Mouse (Mus musculus): ENCODE data around the gene H2-D1. TPM values are rescaled to one million over a fixed set of nuclear protein-coding genes. Genes with fewer than 3 reads are reported as not detected.

Gene H2-D1
- 38.6 and 46.0 TPM in 2 replicates for polyA plus RNA-seq (2016; fragmentation: Nextera tagmentation; extraction: Ambion mirVana)

DNA sequence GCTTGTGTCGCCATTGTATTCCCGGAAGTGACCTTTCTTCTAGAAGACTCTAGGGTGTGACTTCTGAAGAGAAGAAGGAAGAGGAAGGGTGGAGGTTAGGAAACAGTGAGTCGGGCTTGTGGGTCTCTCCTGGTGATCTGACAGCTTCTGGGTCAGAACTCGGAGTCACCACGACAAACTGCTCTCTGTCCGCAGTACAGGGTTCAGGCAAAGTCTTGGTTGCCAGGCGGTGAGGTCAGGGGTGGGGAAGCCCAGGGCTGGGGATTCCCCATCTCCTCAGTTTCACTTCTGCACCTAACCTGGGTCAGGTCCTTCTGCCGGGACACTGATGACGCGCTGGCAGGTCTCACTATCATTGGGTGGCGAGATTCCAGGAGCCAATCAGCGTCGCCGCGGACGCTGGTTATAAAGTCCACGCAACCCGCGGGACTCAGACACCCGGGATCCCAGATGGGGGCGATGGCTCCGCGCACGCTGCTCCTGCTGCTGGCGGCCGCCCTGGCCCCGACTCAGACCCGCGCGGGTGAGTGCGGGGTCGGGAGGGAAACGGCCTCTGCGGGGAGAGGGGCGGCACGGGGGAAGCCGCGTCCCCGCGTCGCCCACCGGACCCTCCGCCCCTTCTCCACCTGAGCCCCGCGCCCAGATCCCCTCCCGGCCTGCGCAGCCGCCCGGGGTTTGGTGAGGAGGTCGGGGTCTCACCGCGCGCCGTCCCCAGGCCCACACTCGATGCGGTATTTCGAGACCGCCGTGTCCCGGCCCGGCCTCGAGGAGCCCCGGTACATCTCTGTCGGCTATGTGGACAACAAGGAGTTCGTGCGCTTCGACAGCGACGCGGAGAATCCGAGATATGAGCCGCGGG is at the start of gene H2-D1:
H2-D1 (plus strand) TSS at position 67 of the 859 bp plus-strand sequence.
- peak within 1 kb of the TSS; percentile 94 for H3K4me2 ChIP-seq (replicated peaks)
- H3K27me3 ChIP-seq = peaks cover 42% of the 10 kb centered on the region
- H3K4me3 ChIP-seq = peak within 1 kb of the TSS; percentile 73
- H3K4me1 ChIP-seq = peaks cover 10% of the 10 kb centered on the region
- H3K9me3 ChIP-seq (replicated peaks) = no peaks in the 10 kb centered on the region
- peak within 1 kb of the TSS; percentile 79 for H3K9ac ChIP-seq
- no peak within 1 kb of the TSS for H3K27ac ChIP-seq
- no peaks in the 10 kb centered on the region for H3K36me3 ChIP-seq
- peak; percentile 92 for ATAC-seq (ENCODE audit: low FRiP score)
- 1% methylated on average over 65 of the region's 73 CpGs for WGBS

GRCm38 (mm10) chr17:35213071-35213470 is 49.5 kb upstream of the H2-D1 start:
- no peaks in the 10 kb centered on the region for H3K36me3 ChIP-seq
- H3K4me3 ChIP-seq = no peak overlapping the region
- no peaks in the 10 kb centered on the region for H3K9me3 ChIP-seq (replicated peaks)
- H3K9ac ChIP-seq = no peak overlapping the region
- ATAC-seq (ENCODE audit: low FRiP score) = no peak
- no peaks in the 10 kb centered on the region for H3K4me1 ChIP-seq
- 92% methylated on average over 5 of the region's 5 CpGs for WGBS
- no peak overlapping the region for H3K27ac ChIP-seq
- no peaks in the 10 kb centered on the region; the same call in 1 of the 2 replicates for H3K27me3 ChIP-seq
- no peak overlapping the region for H3K4me2 ChIP-seq (replicated peaks)

DNA sequence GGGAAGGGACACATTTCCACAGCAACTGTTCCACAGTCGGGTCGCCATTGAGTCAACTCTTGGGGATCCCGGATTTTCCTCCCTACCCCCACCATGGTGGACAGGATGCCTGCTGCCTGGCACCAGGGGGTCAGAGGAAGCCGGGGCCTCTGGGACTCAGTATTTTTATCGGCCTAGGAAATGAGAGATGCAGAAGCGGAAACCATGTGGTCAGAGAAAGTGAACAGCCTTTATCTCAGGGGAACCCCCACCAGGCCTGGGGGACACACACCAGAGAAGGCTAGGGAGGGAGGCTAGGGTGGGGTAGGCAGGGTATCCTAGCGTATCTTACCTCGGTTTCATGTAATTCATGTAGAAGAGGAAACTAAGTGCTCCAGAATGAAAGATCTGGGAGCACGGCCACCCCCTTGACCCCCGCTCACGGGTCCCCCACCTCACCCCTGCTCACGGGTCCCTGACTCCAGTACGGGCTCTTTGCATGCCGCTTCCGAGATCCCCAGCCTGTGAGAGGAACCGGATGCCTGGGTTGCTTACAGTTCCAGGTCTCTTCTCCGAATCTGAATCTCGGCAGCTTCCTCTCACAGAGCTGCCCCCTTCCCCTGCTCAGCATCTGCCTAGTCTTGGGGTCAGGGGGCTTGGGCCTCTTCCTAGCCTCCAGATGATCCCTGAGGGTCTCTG is 43.9 kb upstream of the H2-D1 start:
- Histone ChIP-seq H3K9ac (no peak overlapping the region), H3K4me2 (replicated peaks) (no peak overlapping the region), H3K4me3 (no peak overlapping the region), H3K9me3 (replicated peaks) (no peaks in the 10 kb centered on the region), H3K27ac (no peak overlapping the region), H3K36me3 (peaks cover 30% of the 10 kb centered on the region), H3K27me3 (no peaks in the 10 kb centered on the region), H3K4me1 (peaks cover 4% of the 10 kb centered on the region; the same call in 1 of the 2 replicates)
- WGBS = 77% methylated on average over 18 of the region's 18 CpGs
- ATAC-seq (ENCODE audit: low FRiP score) = no peak

GRCm38 (mm10) chr17:35219601-35220041 is 42.9 kb upstream of the H2-D1 start:
- H3K4me1 ChIP-seq = peaks cover 4% of the 10 kb centered on the region; the same call in 1 of the 2 replicates
- H3K9me3 ChIP-seq (replicated peaks) = no peaks in the 10 kb centered on the region
- no peaks in the 10 kb centered on the region for H3K27me3 ChIP-seq
- H3K4me3 ChIP-seq = no peak overlapping the region
- no peak overlapping the region for H3K4me2 ChIP-seq (replicated peaks)
- H3K36me3 ChIP-seq = peaks cover 30% of the 10 kb centered on the region
- no peak for ATAC-seq (ENCODE audit: low FRiP score)
- no peak overlapping the region for H3K27ac ChIP-seq
- 82% methylated on average over 6 of the region's 6 CpGs for WGBS
- no peak overlapping the region for H3K9ac ChIP-seq

- no peak within 1 kb of the TSS for H3K9ac ChIP-seq
- 79% methylated on average over 28 of the region's 28 CpGs for WGBS
- no peaks in the 10 kb centered on the region for H3K9me3 ChIP-seq (replicated peaks)
- H3K27me3 ChIP-seq = no peaks in the 10 kb centered on the region
- H3K4me1 ChIP-seq = peaks cover 4% of the 10 kb centered on the region; the same call in 1 of the 2 replicates
- peaks cover 37% of the 10 kb centered on the region for H3K36me3 ChIP-seq
- H3K4me3 ChIP-seq = no peak within 1 kb of the TSS
- peak within 1 kb of the TSS; percentile 13 for H3K27ac ChIP-seq
- ATAC-seq (ENCODE audit: low FRiP score) = no peak
- no peak within 1 kb of the TSS for H3K4me2 ChIP-seq (replicated peaks)
Observed at GRCm38 (mm10) chr17:35220156-35220952, 42.2 kb upstream of the H2-D1 start, which contains the start of gene Gm16181. Gene Gm16181, plus strand, starts transcription at chr17:35220834.

DNA sequence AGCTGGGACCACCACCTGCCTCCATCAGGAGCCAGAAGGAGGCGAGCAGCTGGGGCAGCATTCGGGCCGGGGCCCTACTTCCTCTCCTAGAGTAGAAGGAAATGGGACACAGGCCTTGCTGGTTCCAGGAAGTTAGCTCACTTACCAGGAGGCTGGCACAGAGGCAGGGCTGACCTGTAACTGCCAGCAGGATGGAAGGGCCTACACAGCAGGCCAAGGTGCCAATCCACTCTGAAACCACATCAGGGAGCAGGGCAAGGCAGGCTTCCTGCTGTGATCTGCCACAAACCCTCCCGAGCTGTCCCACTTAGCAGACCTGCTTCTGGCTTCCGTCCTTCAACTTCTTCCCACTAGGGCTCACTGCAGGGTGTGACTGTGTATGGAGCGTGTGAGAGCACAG is 40.2 kb upstream of the H2-D1 start:
- Histone ChIP-seq H3K27me3 (no peaks in the 10 kb centered on the region), H3K9me3 (replicated peaks) (no peaks in the 10 kb centered on the region), H3K4me2 (replicated peaks) (no peak overlapping the region), H3K9ac (no peak overlapping the region), H3K4me3 (no peak overlapping the region), H3K27ac (no peak overlapping the region), H3K4me1 (peaks cover 4% of the 10 kb centered on the region; the same call in 1 of the 2 replicates), H3K36me3 (peaks cover 43% of the 10 kb centered on the region)
- ATAC-seq (ENCODE audit: low FRiP score) = no peak
- WGBS = 71% methylated on average over 6 of the region's 6 CpGs

DNA sequence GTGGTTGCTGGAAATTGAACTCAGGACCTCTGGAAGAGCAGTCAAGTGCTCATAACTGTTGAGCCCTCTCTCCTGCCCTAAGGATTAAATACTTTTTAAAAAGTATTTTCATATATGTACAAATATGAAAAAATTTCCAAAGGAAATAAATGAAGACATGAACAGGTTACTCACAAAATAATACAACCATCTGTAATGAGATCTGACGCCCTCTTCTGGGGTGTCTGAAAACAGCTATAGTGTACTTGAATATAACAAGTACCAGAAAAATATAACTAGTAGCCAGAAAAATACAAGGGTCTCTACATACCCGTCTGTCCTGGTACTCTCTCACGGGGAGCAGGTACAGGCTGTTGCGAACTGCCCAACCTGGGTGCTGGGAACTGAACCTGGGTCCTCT is 37.9 kb upstream of the H2-D1 start:
- H3K9ac ChIP-seq = no peak overlapping the region
- H3K4me3 ChIP-seq = no peak overlapping the region
- H3K9me3 ChIP-seq (replicated peaks) = no peaks in the 10 kb centered on the region
- no peaks in the 10 kb centered on the region for H3K27me3 ChIP-seq
- WGBS = 97% methylated on average over 4 of the region's 4 CpGs
- H3K4me2 ChIP-seq (replicated peaks) = no peak overlapping the region
- H3K4me1 ChIP-seq = peaks cover 4% of the 10 kb centered on the region; the same call in 1 of the 2 replicates
- no peak overlapping the region for H3K27ac ChIP-seq
- peaks cover 59% of the 10 kb centered on the region for H3K36me3 ChIP-seq
- no peak for ATAC-seq (ENCODE audit: low FRiP score)

- Histone ChIP-seq H3K4me3 (no peak overlapping the region), H3K4me2 (replicated peaks) (no peak overlapping the region), H3K4me1 (peaks cover 4% of the 10 kb centered on the region; the same call in 1 of the 2 replicates), H3K27me3 (no peaks in the 10 kb centered on the region), H3K9ac (no peak overlapping the region), H3K36me3 (peaks cover 53% of the 10 kb centered on the region), H3K27ac (no peak overlapping the region), H3K9me3 (replicated peaks) (no peaks in the 10 kb centered on the region)
- 96% methylated on average over 5 of the region's 5 CpGs for WGBS
- ATAC-seq (ENCODE audit: low FRiP score) = no peak
Observed at GRCm38 (mm10) chr17:35225456-35225855, 37.1 kb upstream of the H2-D1 start.

DNA sequence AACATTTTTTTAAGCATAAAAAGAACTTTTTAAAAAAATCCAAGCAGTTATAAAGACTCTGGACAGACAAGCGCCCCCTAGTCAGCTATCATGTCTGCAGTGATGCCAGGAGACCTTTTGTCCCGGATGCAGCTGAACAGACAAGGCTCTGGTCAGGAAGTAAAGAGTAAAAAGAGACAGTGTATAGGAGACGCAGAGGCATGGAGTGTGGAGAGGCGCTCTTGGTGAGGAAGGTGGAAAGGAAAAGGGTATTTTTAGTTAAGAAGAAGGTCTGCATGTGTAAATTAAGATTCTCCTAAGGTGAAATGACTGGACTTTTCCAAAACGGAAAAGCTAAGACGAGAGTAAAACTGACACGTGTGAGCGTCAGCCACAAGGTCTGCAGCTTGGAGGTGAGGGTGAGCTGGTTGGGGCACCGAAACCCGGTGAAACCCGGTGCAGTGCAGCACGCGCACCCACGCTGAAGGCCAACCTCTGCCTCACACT is 35.9 kb upstream of the H2-D1 start:
- no peak overlapping the region for H3K4me2 ChIP-seq (replicated peaks)
- no peak overlapping the region for H3K9ac ChIP-seq
- no peak for ATAC-seq (ENCODE audit: low FRiP score)
- H3K4me1 ChIP-seq = peaks cover under 1% of the 10 kb centered on the region; the same call in 1 of the 2 replicates
- peaks cover 51% of the 10 kb centered on the region for H3K36me3 ChIP-seq
- 87% methylated on average over 14 of the region's 14 CpGs for WGBS
- no peaks in the 10 kb centered on the region for H3K9me3 ChIP-seq (replicated peaks)
- no peak overlapping the region for H3K27ac ChIP-seq
- H3K27me3 ChIP-seq = no peaks in the 10 kb centered on the region
- no peak overlapping the region for H3K4me3 ChIP-seq

DNA sequence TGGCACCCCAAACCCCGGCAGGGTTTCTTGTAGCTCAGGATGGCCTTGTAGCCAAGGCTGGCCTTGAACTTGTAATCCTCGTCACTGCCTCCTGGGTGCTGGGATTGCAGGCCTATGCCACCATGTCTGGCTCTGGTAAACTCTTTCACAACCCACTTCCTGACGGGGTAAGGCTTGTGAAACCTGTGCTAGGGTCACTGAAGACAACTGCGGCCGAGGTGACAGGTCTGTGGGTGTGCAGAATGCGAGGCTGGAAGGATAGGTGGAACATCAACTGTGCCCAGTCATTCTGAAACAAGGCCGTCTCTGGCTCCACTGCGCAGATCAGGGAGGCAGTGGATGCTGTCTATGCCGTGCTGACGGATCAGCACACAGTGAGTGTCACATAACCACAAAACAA is 31.5 kb upstream of the H2-D1 start:
- ATAC-seq (ENCODE audit: low FRiP score) = no peak
- Histone ChIP-seq H3K27ac (no peak overlapping the region), H3K4me2 (replicated peaks) (no peak overlapping the region), H3K36me3 (peaks cover 43% of the 10 kb centered on the region), H3K4me3 (no peak overlapping the region), H3K9ac (no peak overlapping the region), H3K4me1 (peaks cover 28% of the 10 kb centered on the region), H3K9me3 (replicated peaks) (no peaks in the 10 kb centered on the region), H3K27me3 (no peaks in the 10 kb centered on the region)
- WGBS = 90% methylated on average over 10 of the region's 10 CpGs

- WGBS = 13% methylated on average over 12 of the region's 12 CpGs
- no peaks in the 10 kb centered on the region for H3K9me3 ChIP-seq (replicated peaks)
Observed at GRCm38 (mm10) chr17:35232043-35232442, 30.5 kb upstream of the H2-D1 start.

More at GRCm38 (mm10) chr17:35232043-35232442, 30.5 kb upstream of the H2-D1 start:
- Histone ChIP-seq H3K9ac (no peak overlapping the region; the same call in 1 of the 2 replicates), H3K4me3 (no peak overlapping the region), H3K27me3 (no peaks in the 10 kb centered on the region), H3K36me3 (peaks cover 40% of the 10 kb centered on the region), H3K4me1 (peaks cover 34% of the 10 kb centered on the region), H3K4me2 (replicated peaks) (peak overlapping the region; percentile 31), H3K27ac (no peak overlapping the region)
- ATAC-seq (ENCODE audit: low FRiP score) = no peak

Measured in hindbrain, embryonic 12.5 days (tissue).